19 mouse cellular contexts compared by ENCODE assay signal in genomic region chr9:29653678-29654235, GRCm38 (mm10).
DNase-seq lines count a peak whose midpoint lies in the region; ATAC-seq and TF ChIP-seq lines count a peak whose summit lies in the region.
"Had no signal": no experiment of that assay in that cellular context is flagged by ENCODE, and none has a peak within 500 bp of the region (broad histone marks: within the 10 kb centered on the region; RNA-seq: fewer than 3 reads in every experiment).

No protein-coding gene starts in this region.

- no peaks in the 10 kb centered on the region for H3K9me3 ChIP-seq in liver, postnatal 0 days (ENCODE audit: low read length)
- H3K9me3 ChIP-seq: embryonic facial prominence, embryonic 13.5 days; kidney, embryonic 15.5 days had no signal

- no peaks in the 10 kb centered on the region for H3K4me1 ChIP-seq in liver, postnatal 0 days (ENCODE audit: insufficient read depth)
- H3K4me1 ChIP-seq: embryonic facial prominence, embryonic 13.5 days had no signal

- no peak for TF ChIP-seq CTCF in liver, postnatal 0 days (IDR thresholded peaks at IDR 0.05; ENCODE audit: low read depth)

- H3K4me2 ChIP-seq in liver, postnatal 0 days (ENCODE audit: low read depth, low read length), result no peak overlapping the region
- H3K4me2 ChIP-seq: embryonic facial prominence, embryonic 13.5 days; hindbrain, embryonic 14.5 days; kidney, embryonic 15.5 days had no signal

- ATAC-seq in frontal cortex, adult (ENCODE audit: low TSS enrichment), result peak; percentile 39
- ATAC-seq in liver, postnatal 0 days, result no peak
- ATAC-seq in megakaryocyte-erythroid progenitor cell, adult 5-6 weeks (replicated peaks; ENCODE audit: low FRiP score, low TSS enrichment, poor library complexity, severe bottlenecking), result no peak
- ATAC-seq: activated CD4-positive, CD25-positive, alpha-beta regulatory T cell, adult 4 months; forebrain, embryonic 14.5 days; intestine, embryonic 16.5 days; Patski had no signal

- no peak for TF ChIP-seq EP300 in liver, postnatal 0 days (IDR thresholded peaks at IDR 0.05; ENCODE audit: low read depth)

- WGBS in liver, postnatal 0 days (ENCODE audit: insufficient replicate concordance), result 65% methylated on average over 14 of the region's 14 CpGs

- peak; percentile 35 for DNase-seq in cerebellum, adult 9-10 months
- DNase-seq in cerebellum, adult 18-20 months, result no peak
- no peak for DNase-seq in frontal cortex, postnatal 25 days (ENCODE audit: low spot score in 2 of 2)
- peak; percentile 7 for DNase-seq in liver, postnatal 0 days
- no peak for DNase-seq in liver
- DNase-seq: adrenal gland, postnatal 14 days; gastrocnemius, postnatal 10 days; heart, postnatal 10 days; kidney, adult 2 months had no signal

- no peak overlapping the region for H3K27ac ChIP-seq in liver, postnatal 0 days (ENCODE audit: low read depth)
- H3K27ac ChIP-seq: embryonic facial prominence, embryonic 13.5 days; hindbrain, embryonic 14.5 days; kidney, embryonic 15.5 days had no signal

- H3K9ac ChIP-seq in liver, postnatal 0 days (replicated peaks), result no peak overlapping the region
- H3K9ac ChIP-seq: embryonic facial prominence, embryonic 13.5 days; hindbrain, embryonic 14.5 days; kidney, embryonic 15.5 days had no signal

- H3K36me3 ChIP-seq in liver, postnatal 0 days (replicated peaks; ENCODE audit: insufficient read depth, low read length), result no peaks in the 10 kb centered on the region
- H3K36me3 ChIP-seq: embryonic facial prominence, embryonic 13.5 days; kidney, embryonic 15.5 days had no signal

- H3K4me3 ChIP-seq in liver, postnatal 0 days (ENCODE audit: low read depth, low read length), result no peak overlapping the region
- H3K4me3 ChIP-seq: embryonic facial prominence, embryonic 13.5 days; kidney, embryonic 15.5 days had no signal

- no peaks in the 10 kb centered on the region for H3K27me3 ChIP-seq in liver, postnatal 0 days (ENCODE audit: insufficient read depth, low read length)
- H3K27me3 ChIP-seq: CH12.LX had no signal

Comparison
In these comparisons a context has a peak if more than half of its experiments do, and no peak if none do; other contexts are left out.
1. DNase-seq: peak in cerebellum, adult 9-10 months (single experiment) and liver, postnatal 0 days (single experiment); none in cerebellum, adult 18-20 months (0 of 2), frontal cortex, postnatal 25 days (0 of 2) and liver (single experiment).